Mouse (Mus musculus) frontal cortex, postnatal 10 days (tissue): ENCODE measurements around the gene Gm1123.

ENCODE experiments used
- DNase-seq, 2 experiments: peaks; one replicate each; pipeline ENCODE4 v3.0.0; 2022; ENCODE audit warnings: low spot score in 2 of 2, mixed read lengths in 1 of 2

Gm1123 gene

DNA sequence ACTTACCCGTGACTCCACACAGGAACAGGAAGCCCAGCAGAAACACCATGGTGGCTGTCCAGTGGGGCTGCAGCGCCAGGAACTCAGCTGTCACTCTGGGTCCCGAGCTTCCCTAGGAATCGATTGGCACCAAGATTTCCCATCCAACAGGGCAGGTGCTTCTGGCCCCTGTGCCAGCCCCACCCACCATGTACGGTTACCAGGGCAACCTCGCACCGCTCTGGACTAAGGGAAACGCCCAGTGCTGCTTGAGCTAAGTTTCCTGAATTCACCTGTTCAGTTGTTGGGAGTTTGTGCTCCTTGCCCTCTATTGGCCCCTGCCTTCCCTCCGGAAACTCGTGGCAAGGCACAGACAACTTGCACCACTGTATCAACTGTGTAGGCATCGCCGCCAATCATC is at the start of gene Gm1123:
Gene Gm1123, minus strand, starts transcription at position 141 of the 400 bp plus-strand sequence.
- DNase-seq: no peak

DNA sequence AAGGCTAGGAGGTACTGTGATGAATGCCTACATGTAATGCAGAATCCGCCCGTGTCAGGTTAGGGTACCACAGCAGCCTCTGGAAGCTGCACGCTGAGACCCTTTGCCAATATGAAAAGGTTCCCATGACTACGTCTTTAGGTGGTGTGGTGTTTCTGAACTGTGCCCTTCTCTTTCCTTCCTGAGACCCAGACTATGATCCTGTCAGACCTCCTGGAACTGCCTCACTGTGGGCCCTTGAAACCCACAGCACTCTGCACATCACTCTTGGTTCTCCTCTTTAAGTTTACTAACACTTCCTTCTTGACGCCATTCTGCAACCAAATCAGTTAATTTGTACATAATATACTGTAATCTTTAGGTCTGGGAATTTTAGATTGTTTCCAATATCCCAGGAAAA is 46.2 kb upstream of the Gm1123 start:
- no peak for DNase-seq

DNA sequence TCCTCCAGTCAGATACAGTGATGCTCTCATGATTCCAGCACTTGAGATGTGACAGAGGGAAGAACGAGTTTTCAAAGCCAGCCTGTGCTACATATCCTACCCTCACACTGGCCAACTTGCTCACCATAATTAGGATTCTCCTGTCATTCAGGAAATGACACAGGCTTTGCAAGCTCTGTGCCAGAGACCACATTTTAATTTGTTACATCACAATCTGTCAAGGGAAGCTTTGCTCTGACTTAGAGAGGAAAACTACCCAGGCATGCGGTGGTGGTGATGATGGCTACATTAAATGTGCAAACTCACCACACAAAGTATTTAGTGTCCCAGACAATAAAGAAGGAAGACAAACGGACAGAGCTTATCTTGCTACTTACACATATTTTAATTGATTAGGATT is 45.8 kb upstream of the Gm1123 start:
- DNase-seq: no peak

DNA sequence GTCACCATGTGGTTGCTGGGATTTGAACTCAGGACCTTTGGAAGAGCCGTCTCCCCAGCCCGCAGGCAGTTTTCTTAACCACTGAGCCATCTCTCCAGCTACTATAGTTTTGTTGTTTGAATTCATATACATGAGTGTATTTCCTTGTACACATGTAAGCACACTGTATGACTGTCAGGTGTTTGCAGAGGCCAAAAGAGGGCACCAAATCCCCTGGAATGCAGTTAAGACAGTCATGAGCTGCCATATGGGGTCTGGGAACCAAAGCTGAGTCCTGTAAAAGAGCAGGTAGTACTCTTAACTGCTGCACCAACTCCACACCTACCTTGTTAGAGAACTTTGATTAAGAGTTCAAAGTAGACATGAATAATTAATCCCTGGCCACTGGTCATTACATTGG is 45.1 kb upstream of the Gm1123 start:
- DNase-seq: no peak

DNA sequence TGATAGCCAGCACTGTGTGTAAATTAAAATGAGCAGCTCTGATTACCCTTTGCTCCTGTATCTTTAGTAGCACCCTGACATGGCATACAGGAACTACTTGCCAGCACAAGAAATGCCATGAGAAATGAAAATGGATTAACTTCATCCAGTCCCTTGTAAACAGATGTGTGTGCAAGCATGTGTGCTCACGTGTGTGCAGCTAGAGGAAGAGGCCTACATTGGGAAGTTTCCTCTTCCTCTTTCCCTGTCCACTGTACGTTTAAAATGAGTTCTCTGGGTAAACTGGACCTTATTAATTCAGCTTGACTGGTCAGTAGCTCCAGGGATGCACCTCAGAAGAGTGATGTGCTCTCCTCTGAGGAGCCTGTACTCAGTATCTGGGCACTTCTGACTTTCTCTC is 38.9 kb upstream of the Gm1123 start:
- no peak for DNase-seq

DNA sequence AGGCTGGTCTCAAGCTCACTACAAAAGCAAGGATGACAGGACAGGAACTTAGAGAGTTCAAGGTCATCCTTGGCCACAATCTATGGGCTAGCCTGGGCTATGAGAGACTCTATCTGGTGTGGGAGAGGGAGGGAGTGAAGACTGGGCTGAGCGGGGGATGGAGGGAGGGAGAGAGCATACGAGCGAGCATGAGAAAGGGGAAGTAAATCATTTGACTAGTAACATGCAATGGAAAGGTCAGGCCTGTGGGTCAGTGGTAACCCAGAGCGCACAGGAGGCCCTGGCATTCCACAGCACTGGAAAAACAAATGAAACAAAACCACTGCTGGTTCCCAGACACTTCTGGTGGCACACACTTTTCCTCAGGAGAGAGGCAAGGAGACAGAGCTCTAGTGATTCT is 37.0 kb upstream of the Gm1123 start:
- no peak for DNase-seq

DNA sequence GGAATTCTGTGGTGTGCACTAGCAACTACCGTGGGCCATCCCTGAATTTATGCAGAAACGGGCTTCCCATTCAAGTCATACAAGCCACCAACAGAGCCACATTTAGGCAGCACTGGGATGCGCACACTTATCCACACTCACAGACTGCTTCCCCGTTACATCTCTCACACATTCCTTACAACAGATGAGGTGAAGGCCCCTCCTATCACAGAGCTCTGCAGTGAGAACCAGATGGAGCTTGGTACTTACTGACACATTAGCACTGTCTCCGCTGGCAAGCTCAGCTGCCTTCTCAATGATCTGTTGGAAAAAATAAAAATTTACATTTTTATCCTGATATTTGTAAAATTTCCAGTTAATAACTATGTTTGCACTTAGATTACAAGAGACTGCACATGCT is 29.8 kb upstream of the Gm1123 start:
- DNase-seq: no peak

DNA sequence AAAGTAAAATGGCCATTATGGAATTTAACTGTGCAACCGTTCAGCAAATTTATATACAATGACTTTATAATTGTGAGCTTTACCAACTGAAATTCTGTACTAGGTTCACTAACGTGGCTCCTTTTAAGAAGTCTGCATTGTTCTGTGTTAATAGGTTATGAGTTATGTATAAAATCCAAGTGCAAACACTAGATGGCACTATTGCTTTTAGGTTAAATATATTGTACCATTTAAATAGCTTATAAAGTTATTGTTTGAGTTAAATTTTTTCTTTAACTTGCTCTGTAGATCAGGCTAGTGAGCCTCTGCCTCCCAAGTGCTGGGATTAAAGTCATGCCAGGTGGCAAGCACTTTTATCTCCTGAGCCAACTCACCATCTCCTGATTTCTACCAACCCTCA is 28.7 kb upstream of the Gm1123 start:
- DNase-seq: no peak

DNA sequence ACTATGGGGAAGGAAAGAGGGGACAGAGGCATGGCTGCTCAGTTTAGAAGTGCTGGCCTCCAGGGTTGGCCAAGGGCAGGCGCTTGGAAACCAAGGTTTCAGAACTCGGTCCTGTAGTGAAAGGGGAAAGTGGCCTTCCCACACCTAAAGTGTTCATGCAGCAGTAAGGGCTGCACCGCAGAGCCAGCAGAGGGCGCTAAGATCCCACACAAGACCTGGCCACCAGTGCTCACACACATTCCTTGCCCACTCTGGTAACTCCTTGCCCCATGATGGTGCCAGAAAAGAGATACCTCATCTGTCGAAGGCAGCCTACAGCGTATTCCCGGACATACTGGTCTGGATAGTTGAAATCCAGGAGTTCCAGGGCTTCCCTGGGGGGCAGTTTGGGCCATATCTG is 27.0 kb upstream of the Gm1123 start:
- DNase-seq: peak; percentile 33 to 76

DNA sequence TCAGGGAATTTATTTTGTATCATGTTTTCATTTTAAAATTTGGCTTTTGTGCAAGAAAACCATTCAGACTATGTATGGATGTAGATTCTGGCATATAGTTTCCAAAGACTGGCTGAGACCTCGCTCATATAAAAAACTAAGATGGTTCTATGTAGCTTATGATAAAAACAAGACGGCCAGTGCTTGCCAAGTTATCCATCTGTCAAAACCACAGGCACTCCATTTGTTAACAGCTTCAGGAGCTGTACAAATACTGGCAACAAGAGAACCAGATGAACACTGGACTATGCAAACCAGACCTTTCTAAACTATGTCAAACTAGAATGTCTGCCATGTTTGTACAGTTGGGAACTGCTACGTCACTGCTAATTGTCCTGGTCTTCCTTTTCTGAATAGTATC is 22.2 kb upstream of the Gm1123 start:
- no peak for DNase-seq

DNA sequence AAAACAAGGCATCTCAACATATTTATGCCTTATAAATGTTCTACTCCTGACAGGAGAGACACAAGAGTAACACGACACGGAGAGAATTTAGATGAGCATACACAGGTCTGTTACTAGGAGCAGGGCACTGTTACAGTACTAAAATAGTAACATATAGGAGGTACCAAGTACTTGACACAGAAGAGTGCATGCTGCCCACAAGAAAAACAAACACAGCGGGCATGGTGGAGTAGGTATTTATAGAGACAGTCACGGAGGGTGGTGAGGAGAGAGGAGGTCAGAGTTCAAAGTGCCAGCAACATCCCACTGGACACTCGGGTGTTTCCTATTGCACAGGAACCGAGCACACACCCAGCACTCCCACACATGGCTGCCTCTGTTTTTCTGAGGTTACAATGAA is 14.2 kb upstream of the Gm1123 start:
- no peak for DNase-seq

DNA sequence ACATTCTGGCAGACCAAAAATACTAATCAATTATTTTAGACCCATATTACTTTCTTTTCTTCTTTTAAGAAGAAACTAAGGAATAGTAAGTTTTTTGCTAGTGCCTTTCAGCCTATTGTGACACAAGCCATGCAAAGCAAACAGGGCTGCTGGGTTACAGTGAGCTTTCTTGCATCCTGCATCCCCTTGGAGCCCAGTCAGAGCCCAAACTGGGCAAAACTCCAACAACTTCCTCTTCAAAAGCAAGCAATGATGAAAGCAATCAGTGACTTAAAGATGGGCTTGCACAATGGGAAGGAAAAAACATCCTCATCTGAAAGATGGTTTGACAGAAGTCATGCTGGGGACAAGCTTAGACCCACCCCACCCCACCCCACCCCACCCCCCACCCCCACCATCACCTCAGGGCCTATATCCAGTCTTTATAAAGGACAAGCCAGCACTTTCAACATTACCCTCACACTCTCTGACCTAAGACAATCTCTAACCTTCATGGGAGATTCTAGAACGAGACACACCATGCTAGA is 13.3 kb upstream of the Gm1123 start:
- no peak for DNase-seq

DNA sequence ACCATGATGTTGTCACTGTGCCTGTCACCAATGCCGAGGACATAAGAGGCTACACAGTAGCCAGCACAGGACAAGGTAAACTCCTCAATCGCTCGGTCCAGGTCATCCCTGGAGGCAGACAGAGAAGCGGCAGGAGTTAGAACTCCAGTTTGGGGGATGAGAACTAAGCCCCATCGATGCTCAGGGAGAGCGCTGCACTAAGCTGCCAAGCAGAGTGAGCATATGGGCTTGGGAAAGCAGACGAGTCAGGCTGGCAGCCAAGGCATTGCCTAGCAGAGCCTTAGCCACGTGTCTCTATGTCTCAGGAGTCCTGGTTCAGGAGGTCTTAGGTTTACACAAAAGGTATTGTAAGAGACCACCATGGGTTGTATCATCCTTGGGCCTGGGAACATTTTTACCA is 9.2 kb upstream of the Gm1123 start:
- DNase-seq: no peak

DNA sequence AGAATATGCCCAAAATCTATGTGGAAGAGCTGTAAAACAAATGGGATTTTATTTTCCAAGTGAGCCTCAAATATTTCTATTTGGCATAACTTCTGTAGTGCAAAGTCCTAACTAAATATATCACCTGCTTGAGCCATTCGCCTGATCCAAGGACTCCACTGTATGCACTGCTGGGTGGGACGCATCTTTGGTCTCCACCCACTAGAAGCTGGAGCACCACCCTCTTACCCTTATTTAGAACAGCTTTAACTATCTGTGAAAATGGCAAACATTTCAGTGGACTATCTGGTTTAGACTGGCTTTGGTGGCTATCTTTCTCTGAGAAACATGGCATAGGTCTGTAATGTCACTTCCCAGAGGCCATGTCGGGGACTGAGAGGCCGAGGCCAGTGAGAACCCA is 7.1 kb upstream of the Gm1123 start:
- no peak for DNase-seq

DNA sequence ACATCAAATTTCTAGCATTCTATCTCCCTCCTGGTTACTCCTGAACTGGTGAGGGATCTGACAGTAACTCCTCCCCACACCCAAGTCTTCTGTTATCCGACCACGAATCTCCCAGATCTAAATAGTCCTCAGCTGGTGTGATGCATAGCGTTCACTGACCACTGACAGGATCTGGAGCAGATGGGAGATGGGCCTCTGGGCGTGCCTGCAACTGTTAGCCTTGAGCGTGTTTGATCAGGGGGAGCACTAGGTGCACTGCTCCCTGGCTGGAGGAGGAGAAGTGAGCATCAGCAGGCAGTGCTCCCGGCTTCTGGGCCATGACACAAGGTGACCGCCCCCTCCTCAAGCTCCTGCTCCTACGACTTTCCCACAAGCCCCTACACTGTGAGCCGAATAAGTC is 6.5 kb upstream of the Gm1123 start:
- DNase-seq: no peak

DNA sequence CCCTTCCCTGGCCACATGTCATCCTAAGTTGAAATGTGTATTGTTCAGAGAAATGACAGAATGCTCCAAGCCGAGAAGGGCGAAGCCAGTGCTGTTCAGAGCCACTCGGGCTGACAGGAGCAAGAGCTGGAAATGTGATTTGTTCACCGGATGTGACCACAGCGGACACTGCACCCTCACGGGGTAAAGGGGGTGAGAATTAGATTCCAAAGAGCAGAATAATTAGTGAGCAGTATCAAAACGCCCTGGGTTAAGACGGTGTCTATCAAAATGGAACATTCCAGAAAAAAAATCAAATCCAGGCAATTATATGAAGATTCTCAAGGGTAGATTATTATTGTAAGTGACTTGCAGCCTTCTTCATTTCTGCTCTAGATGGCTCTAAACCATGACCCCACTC is 1.4 kb downstream of the Gm1123 start:
- no peak for DNase-seq

DNA sequence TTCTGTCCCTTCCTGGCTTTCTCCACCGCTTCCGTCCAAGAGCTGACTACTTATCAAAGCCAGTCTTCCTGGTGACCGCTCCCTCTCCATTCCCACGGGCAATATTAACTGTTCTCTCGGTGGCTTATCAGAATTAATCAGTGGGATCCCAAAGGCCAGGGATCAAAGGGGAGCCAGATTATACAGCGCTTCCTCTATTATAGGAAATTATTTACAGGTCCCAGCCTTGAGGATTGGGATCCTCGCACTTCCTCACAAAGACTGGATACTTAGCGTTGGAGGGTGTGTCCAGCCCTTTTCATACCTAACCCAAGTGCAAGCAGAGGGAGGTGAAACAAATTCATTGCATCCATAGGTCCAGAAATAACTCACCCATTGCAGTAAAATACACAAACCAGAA is 3.5 kb downstream of the Gm1123 start:
- no peak for DNase-seq

DNA sequence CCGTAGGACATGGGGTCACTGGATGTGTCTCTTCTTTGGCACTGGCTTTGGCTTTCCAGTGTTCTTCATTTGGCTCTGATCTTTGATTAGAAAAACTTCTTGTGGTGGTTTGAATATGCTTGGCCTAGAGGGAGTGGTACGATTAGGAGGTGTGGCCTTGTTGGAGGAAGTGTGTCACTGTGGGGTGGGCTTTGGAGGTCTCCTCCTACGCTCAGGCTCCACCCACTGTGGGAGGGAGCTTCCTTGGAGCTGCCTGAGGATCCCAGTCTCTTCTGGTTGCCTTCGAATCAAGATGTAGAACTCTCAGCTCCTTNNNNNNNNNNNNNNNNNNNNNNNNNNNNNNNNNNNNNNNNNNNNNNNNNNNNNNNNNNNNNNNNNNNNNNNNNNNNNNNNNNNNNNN is 13.8 kb downstream of the Gm1123 start:
- DNase-seq: no peak

DNA sequence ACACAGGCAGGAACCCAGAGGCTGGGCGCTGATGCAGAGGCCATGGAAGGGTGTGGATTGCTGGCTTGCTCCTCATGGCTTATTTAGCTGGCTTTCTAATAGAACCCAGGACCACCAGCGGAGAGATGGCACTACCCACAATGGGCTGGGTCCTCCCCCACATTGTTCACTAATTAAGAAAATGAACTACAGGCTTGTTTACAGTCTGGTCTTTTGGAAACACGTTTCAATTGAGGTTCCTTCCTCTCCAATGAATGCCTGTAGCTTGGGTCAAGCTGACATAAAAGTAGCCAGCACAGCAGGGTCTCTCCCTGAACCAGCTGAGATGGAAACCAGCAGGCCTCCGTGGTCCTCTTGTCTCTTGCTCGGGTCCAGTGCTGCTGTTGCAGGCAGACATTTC is 14.3 kb downstream of the Gm1123 start:
- DNase-seq: no peak

DNA sequence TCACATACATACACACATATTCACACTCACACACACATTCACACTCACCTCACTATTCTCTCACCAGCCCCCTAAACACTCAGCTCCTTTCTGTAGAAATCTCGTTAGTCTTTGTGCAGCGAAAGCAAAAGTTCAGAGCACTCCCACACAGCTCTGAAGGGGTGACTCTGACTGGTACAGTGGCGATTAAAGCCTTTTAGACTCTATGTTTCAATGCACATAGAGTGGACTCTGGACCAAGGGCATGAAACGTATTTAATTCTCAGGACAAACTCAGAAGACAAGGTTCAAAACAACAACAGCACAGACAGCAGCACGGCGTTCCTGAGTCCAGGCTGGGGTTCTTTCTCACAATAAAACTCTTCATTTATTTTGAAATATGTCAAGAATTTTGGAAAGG is 17.8 kb downstream of the Gm1123 start:
- DNase-seq: no peak

DNA sequence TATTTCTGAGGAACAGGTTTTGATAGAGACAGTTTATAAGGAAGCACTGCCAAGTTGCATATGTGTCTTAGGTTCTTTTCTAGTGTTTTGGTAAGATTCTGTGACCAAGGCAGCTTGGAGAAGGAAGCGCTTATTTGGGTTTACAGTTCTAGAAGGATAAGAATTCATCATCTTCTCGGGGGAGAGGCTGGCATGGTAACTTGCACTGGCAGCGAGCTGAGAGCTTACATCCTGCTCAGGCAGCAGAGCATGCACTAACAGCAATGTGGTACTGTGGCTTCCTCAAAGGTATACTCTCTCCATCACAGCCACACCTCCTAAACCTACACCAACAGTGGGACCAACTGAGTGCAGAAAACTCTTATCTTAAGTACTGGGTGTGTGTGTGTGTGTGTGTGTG is 18.8 kb downstream of the Gm1123 start:
- no peak for DNase-seq

DNA sequence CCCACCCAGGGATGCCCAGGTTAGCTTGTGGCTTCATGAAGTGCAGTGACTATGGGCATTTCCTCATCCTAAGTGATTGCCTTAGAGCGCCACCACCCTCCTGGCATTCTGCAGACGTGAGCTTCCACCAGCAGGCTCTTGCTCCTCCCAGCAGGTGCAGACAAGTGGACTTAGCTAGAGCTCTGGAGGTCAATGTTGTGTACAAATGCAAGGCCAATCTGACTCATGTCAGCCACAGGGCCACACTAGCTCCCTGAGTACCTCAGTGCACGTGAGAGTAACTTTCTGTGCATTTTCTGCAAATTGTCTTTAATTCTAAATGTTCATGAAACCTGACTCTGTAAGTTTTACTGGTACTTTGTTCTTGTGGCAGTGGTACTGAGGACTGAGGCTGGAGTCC is 19.2 kb downstream of the Gm1123 start:
- DNase-seq: no peak

DNA sequence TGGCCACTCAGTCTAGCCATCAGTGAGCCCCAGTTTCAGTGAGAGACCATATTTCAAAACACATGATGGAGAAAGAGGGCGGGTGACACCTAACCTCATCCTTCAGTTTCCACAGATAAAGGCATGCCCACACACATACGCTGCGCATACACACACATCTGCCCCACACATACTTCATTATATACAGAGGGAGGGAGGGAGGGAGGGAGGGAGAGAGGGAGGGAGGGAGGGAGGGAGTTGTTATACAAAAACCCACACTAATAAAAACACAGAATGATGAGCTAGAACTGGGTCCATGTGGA is 25.7 kb downstream of the Gm1123 start:
- no peak for DNase-seq

DNA sequence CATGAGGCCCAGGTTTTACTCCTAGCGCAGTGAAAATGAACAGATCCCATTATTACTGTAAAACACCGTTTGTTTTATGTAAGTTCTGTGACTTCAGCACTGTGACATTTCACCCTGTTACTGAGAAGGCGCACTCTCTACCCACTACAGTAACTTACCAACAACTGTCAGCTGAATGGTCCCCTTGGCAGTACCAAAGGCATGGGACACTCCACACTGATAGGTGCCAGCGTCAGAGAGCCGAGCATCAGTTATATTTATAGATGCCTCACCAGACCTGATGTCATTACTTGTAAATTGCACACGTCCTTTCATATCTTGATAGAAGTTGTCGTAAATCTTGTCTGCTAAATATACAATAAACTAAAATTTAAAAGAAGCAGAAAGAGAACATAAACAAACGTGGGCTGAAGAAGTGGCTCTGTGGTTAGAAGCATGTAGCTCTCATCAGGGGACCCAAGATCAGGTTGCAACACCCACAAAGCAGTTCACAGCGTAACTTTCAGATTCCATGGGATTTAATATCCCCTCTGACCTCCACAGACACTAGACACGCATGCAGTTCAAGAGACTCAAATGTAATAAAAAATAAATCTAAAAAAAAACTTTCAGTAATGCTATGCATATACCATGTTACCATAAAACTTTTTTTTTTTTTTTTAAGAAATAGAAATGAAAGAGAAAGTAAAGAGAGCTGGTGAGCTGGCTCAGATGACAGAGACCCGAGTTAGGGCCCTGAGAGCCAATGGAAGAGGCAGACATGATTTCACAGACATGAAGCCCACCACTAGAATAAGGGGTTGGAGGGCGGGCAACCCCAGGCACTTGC is 26.2 kb downstream of the Gm1123 start:
- no peak for DNase-seq
